Mouse (Mus musculus) ES-Bruce4 (cell line): ENCODE measurements around the gene Olig2.

Source experiments
- CTCF ChIP-seq: IDR thresholded peaks from one replicate; pipeline ENCODE4 v1.8.1; 2011; ENCODE audit warnings: low read depth, low read length
- EP300 ChIP-seq: IDR thresholded peaks from 2 replicates; pipeline ENCODE4 v1.6.1; 2011; ENCODE audit warnings: low read depth, low read length; ENCODE audit not compliant: insufficient read depth
- POLR2A ChIP-seq: IDR thresholded peaks from one replicate; pipeline ENCODE4 v1.8.1; 2011; ENCODE audit warnings: low read length; ENCODE audit not compliant: insufficient read depth

- TF ChIP-seq POLR2A, result no peak
- TF ChIP-seq EP300, result no peak
- peak; percentile 62 for TF ChIP-seq CTCF
These were observed 600 bp upstream of the Olig2 start for GRCm38 (mm10) chr16:91224481-91225232.
